Mouse (Mus musculus) CD4-positive, CD25-positive, alpha-beta regulatory T cell, adult 2 months (primary cell): ENCODE data around the gene 4931406C07Rik.

ENCODE experiments used
- DNase-seq: peaks from one replicate; pipeline ENCODE4 v3.0.0-alpha.2; 2012; ENCODE audit warnings: low read depth, low spot score

4931406C07Rik gene

GRCm38 (mm10) chr9:15239042-15239925, 67.0 kb downstream of the 4931406C07Rik start, which contains the start of gene Vstm5:
Vstm5 (plus strand) TSS chr9:15239045.
- DNase-seq = no peak

- DNase-seq = no peak
These were observed 67.8 kb downstream of the 4931406C07Rik start for GRCm38 (mm10) chr9:15238297-15238990.

- no peak for DNase-seq
These were observed 68.5 kb downstream of the 4931406C07Rik start for GRCm38 (mm10) chr9:15237516-15238296.

GRCm38 (mm10) chr9:15235986-15236385, 70.3 kb downstream of the 4931406C07Rik start:
- no peak for DNase-seq

- DNase-seq = no peak
These were observed 72.6 kb downstream of the 4931406C07Rik start for GRCm38 (mm10) chr9:15233604-15234003.
